Mouse (Mus musculus) spleen, postnatal 36 days (tissue): ENCODE results near the gene Prkaa2.

Experiments used
- DNase-seq, 2 experiments: peaks; one replicate each; pipeline ENCODE4 v3.0.0; 2022; ENCODE audit warnings: low spot score in 2 of 2, mixed read lengths in 1 of 2

Gene Prkaa2

DNA sequence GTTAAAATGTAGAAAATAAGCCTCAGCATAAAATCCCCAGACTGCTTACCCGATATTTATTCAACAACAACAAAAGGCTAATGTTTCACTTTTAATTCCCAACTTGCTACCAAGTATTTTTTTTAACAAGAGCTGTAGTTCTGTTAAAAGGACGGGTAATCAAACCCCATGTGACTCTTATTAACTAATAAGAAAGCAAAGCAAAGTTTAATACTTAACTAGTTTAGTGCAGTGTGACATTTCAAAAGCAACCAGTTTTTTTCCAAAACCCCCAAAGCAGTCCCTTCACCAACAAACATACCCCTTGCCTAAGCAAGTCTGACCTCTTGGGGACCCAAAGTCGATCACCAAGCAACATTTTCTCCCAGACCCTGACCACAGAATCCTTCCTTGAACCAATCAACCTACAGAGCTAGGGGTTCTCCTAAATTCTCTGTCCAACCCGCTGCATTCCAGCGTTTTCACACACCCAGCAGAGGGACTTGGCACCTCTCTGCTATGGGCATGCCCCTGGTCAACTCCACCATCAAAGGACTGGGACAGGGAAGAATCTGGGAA is 970 bp downstream of the Prkaa2 start:
- no peak for DNase-seq

DNA sequence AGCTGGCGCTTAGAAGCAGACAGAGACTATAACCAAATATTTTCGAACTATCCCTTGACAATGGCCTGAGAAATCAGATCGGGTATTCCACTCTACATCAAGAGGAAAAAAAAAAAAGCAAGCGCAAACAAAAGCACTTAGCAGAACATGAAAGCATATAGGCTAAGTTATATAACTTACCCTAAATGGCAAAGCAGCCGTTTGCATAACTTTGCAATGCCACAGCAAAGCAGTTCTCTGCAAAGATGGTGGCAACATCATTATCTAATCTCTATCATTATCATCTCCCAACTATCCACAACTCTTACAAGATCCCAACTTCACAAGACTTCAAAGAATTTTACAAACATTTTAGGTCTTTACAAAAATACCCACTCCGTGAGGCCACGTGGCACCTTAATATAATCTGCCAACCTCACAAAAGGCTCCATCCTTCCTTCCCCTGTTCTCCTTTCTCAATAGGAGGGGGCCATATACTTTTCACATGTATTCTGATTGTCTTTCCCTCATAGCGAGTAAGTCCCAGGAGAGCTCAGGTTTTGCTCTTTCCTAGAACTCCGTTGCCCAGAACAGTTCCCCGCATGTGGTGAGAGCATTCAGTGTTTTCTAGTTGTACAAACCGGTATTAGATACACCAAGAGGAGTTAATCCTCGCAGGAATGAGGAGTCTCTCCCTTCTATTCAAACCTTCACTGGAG is 1.6 kb downstream of the Prkaa2 start:
- DNase-seq, result no peak

- DNase-seq, result no peak
Observed at GRCm38 (mm10) chr4:105104099-105104872, 5.4 kb downstream of the Prkaa2 start.

DNA sequence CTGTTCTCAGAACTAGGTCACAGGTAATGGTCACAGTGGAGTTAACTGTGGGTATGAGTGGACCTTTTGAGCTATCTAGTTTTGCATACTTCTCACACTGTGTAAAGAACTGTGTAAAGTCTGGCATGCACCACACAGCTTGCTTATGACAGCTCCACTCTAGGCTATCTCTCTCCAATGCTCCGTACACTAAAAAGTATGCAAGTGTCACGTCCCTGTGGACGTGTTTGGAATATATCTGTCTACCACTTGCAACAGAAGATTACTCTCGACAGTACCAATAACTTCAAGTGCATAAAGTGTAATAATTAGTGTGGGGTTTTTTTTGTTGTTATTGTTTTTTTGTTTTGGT is 8.4 kb downstream of the Prkaa2 start:
- no peak for DNase-seq

- no peak for DNase-seq
Observed at GRCm38 (mm10) chr4:105100508-105101336, 9.0 kb downstream of the Prkaa2 start.

DNA sequence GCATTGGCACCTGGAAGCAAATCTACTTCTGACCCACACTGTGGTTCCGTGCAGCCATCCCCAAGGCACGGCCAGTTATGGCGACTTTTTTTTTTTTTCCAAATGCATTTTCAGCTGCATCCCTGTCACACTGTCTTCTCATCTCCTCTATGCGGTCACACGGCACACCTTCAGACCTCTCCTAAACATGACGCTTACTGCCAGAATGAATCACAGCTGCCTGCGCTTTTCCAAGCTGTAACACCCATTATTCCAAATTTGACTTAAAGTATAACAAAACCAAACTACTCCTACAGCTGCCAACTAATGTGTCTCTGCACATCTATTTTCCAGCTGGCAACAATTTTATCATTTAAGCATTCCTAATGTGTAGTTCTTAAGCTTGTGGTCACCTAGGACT is 11.0 kb downstream of the Prkaa2 start:
- no peak for DNase-seq

DNA sequence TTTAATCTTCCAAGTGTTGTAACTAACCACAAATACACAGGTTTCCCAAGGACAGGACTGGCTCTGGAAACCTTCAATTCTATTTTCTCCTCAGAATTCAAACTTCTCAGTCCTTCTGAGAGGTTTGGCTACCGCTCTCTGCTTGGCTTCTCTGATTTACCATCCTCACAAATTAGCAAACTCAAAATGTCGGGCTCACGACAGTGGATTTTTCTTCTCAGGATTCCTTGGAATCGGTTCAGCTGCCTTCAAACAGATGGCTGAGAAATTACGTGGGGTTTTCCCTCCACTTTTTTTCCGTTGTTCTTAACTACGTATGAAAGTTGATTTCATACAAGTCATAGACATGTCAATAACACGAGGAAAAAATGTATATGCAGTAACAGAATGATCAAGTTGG is 11.5 kb downstream of the Prkaa2 start:
- DNase-seq, result no peak

GRCm38 (mm10) chr4:105095316-105095715 is 14.4 kb downstream of the Prkaa2 start:
- DNase-seq, result no peak

DNA sequence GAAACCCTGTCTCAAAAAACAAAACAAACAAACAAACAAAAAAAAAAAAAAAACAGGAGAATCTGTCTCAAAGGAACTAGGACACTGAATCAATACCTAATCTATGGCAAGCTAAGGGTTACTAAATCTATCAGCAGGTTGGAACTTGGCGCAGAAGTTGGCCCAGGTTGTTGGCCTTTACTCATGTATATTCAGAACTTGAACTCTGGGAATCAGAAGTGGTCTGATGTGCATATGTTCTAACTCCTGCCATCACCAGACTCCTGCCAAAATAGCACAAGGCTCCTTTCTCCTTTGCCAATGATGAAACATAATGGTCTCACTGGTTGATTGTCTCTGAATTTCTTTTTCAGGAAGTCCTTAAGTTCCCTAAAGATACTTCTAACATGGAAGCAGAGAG is 15.7 kb downstream of the Prkaa2 start:
- DNase-seq, result no peak

- DNase-seq, result no peak
Observed at GRCm38 (mm10) chr4:105090417-105090816, 19.3 kb downstream of the Prkaa2 start.

DNA sequence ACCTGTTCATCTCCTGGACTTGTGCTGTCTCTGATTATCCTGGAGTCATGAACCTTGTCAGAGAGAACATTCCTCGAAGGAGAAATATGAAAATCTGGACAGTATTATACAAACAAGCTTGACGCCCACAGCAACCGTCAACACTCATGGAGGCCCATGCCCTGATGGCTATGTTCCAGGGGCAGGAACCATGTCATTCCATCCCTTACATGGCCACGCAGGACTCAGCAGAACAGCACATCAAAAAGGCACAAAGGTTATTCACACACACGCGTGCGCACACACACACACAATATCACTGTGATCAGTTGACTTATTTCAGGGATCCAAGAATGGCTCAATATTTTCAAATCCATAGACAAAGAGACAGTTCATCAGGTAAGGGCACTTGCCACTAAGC is 20.3 kb downstream of the Prkaa2 start:
- DNase-seq, result no peak

DNA sequence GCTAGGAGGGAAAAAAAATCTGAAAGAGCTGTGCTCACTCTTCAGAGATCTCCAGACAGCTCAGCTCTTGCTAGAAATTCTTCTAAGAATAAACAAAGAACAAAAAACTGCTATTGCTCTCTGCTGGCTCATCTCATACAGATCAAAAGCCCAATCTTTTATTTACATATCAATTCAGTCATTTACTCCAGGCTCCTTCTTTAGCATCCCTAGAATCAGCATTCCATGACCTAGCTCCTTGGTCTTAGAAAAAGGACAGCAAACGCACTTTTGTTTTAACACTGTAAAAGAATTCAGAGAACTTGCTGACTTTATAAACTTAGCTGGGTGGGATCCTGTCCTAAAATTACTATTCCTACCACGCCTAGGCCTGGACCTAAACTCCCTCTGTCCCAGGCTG is 21.0 kb downstream of the Prkaa2 start:
- no peak for DNase-seq

DNA sequence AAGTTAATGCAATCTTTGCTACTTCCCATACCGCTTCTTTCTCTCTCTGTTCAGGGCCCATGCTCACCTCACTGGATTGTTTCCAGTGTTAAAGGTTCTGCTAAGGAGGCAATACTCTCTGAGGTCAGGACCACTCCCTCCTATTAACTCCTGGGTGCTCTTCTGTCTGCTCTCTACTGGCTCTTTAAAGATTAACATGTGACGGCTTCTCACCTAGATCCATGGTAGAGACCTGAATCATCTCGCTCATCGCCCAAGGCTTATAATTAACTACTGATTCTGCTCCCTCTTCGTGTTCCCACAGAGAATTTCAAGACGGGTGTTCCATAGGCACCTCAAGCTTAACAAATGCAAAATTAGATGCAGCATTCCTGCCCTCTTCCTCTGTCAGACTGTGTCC is 33.5 kb downstream of the Prkaa2 start:
- DNase-seq, result no peak

GRCm38 (mm10) chr4:105071761-105072427 is 37.8 kb downstream of the Prkaa2 start:
- no peak for DNase-seq

- DNase-seq, result peak; percentile 29 to 30
Observed at GRCm38 (mm10) chr4:105070982-105071381, 38.7 kb downstream of the Prkaa2 start.

GRCm38 (mm10) chr4:105051291-105051690 is 58.4 kb downstream of the Prkaa2 start:
- no peak for DNase-seq

GRCm38 (mm10) chr4:105050041-105050440 is 59.6 kb downstream of the Prkaa2 start:
- DNase-seq, result no peak

GRCm38 (mm10) chr4:105034259-105034658 is 75.4 kb downstream of the Prkaa2 start:
- no peak for DNase-seq

DNA sequence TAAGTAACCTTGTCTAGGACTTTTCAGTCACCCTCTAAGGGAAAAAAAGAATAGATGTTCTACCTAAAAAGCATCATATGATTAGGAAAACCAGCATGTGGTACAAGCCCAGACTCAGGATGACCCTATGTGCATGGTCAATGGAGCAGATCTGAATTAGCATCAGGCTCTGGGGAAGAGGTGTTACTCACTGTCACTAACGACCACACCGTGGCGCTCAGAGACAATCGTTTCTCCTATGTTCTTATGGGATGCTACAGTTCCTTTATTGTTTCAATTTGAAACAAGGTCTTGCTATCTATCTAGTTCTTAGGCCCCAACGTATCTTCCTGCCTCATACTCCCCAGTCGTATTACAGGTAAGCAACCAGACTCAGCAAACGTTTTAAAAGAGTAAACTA is 76.5 kb downstream of the Prkaa2 start:
- no peak for DNase-seq

DNA sequence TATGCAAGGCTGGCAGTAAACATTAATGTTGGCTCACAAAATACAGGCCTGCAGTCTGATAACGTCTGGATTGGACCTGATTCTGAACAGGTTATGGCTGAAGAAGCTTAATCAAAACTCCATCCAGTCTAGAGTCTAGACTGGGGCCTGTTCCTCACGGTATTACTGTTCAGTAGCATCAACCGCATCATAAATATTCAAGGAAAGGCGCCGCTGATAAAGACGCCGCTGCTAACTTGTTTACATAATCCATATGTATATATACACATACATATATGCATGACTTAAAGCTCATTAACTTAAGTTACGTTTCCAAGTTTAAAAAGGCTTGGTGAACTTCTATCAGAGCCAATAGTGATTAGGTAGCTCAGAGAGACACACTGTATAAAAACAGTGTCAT is 78.6 kb downstream of the Prkaa2 start:
- no peak for DNase-seq

DNA sequence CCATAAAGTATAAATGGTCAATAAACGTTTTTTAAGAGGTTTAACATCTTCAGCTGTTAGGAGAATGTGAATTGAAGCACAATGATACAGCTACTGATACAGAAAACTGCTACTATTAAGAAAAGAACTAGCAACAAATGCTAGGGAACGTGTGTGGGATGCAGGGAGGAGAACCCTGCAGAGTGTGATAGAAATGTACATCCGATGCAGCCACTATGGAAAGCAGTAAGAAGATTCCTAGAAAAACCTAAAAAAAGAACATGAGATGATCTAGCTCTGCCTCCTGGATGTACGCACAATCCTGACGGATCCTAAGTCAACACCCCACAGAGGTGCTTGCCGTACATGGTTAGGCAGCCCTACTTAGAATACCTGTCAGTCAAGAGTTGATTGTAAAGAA is 82.4 kb downstream of the Prkaa2 start:
- no peak for DNase-seq
